Mouse (Mus musculus) fibroblast of lung, adult 2 months (primary cell): ENCODE measurements around the gene Slbp.

Experiments
- DNase-seq: peaks from one replicate; pipeline ENCODE4 v3.0.0-alpha.2; 2011; ENCODE audit warnings: low read depth

Slbp gene

GRCm38 (mm10) chr5:33651921-33652782 lies at the start of gene Slbp:
Slbp (minus strand) TSS chr5:33652574.
- peak; percentile 91 for DNase-seq

DNA sequence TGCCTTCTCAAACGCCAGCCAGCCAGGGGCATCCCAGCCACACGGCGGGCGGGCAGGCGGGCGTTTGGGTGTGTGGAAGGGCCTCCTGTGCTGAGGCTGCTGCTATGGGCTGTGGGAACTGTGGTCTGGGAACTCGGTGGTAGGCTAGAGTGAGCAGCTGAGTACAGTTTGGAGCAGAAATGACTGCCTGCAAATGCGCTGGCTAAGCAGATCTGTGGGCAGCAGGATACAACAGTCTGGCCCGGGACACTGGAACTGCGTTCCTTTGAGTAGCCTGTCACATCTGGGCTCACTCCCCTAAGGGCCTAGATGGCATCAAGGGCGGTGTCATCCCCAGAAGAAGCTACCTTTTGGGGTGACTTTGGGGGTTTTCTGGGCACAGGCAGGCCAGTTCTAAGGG lies 49.5 kb upstream of the Slbp start:
- no peak for DNase-seq

GRCm38 (mm10) chr5:33700010-33700409 lies 47.6 kb upstream of the Slbp start:
- DNase-seq, result no peak

DNA sequence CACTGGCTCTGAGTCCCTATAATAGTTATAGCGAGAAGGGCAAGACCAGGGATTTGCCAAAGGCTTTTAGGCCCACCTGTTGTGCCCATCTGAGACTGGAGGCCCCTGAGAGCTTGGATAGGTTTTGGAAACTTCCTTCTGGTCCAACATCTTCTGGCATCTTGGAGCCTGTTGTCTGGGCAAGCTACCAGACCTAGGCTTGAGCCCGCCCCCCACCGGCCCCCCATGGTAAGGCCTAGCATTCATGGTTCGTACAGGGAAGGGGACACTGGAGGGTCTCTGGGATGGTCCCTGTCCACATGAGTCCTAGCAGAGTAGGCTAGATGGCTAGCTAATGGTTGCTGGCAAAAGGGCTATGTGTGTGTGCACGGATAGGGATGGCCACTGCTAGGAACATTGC lies 46.3 kb upstream of the Slbp start:
- no peak for DNase-seq

DNA sequence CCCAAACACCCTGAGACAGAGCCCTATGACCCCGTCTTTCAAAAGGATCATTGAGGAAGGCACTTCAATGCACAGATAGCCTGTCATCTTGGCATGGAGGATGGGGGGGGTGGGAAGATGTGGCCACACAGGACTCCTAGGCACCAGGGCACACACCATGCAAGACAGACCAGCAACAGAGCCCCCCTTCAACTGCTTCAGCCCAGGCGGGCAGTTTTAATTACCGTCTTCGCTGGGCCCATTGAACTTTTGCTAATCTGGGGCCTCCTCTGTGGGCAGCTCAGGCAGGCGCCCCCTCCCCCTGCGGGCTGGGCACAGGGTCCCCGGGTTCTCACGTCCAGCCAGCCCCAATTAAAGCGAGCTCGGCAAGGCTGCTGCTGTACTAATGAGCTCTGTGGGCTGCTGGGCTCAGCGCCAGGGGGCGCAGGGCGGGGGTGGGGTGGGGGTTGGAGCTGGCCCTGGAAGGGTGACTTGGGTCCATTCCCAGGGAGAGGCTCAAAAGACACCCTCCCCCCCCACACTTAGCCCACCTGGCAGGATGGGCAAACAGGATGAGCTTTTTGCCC lies 45.7 kb upstream of the Slbp start:
- no peak for DNase-seq

DNA sequence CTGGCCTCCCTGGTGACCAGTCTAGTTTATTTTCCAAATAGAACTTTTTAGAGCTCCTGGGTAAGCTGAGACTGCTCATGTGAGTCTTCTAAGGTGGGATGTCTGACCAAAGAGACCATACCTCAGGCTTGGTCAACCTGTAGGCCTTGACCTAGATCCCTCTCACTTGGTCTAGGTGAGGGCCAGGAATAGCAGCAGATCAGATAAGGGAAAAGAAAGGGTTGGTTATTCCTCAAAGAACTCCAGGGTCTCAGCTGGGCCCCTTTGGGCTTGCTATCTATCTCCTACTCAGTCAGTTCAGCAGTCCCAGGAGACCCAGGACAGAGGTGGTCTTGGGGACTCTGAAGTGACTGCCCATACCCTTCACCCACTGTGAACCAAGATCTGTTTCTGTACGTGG lies 45.2 kb upstream of the Slbp start:
- no peak for DNase-seq

DNA sequence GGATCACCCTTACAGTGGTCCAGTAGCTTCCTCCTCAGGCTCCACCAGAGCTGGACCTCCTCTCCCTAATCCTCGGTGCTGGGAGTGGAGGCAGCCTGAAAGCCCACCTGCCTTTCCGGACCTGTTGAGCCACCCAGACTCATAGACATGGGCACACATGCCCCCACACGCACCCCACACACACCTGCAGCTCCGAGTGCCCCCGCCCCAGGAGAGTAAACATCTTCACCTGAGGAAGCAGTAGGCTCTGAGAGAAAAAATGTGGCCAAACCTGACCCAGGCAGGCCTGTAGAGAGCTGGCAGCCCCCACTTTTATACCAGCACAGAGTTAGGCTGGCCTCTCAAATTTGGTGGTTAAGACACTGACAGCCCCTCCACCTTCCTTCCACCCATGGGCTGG lies 44.1 kb upstream of the Slbp start:
- DNase-seq, result no peak

DNA sequence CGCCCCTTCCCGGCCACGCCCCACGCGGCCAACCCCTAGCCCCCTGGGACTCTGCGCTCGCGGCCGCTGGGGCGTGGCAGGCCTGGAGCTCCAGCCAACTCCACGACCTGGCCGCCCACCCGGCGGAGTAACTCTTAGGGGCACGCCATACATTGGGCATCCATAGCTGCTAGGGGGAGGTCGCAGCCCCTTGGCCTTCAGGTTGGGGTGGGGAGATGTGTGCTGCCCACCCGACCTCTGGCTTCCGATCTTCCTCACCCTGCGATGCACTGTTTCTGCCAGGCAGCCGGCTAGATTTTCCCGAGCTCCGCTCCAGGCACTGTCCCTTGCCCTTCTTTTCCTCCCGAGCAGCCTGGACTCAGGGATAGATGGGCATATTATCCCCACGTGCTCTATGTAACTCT lies 43.3 kb upstream of the Slbp start:
- no peak for DNase-seq

DNA sequence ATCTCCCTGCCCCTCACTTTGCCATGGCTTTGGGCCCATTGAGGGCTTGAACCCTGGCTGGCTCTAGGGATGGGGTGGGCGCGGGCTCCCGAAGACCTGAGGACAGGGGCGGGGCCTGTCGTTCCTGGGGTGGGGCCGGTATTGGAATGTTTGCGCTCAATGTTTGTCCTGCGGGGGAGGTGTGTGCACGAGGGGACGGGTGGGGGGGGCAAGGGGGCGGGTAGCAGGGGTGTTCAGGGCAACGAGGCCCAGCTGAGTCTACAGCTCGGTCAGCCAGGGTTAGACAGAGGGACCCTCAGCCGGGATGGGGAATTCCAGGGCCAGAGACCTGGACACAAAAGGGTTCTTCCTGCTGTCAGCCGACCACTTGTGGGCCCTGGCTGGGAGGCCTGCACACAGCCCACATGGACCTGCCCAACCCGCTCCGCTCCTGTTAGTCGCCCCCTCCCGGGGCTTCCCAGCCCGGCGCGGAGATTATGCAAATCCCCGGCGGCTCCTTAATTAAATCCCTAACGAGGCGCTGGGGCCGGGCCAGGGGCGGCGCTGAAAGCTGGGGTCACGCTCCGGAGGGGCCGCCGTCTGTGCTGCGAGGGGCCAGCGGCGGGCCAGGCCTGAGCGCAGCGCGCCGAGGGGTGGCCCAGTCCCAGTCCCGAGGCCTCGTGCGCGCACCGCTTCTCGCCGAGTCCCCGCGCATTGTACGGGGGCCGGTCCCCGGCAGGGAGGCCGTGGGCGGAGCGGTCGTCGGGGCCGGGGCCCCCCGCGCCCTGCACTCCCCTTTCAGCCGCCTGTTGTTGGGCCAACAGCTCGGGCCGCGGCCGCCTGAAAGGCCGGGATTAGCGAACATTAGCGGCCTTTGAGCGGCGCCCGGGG lies 42.7 kb upstream of the Slbp start:
- DNase-seq, result no peak

GRCm38 (mm10) chr5:33694461-33694847 lies 42.1 kb upstream of the Slbp start:
- DNase-seq, result no peak

DNA sequence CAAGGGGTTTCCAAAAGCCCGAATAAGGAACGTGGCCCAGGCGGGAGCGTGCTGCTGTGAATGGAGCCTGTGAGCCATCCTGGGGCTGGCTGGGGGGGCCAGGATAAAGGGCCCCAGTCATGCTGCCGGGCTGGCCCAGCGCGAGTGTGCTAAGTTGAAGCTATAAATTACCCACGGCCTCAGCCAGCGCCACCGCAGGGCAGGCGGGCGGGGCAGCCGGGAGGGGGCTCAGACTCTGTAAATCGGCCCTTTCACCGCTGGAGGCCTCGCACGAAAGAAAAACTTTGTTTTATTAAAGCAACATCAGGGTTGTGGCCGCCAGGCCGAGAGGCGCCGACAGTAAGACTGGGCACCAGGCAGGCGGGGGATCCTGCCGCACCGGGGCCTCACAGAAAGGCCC lies 40.0 kb upstream of the Slbp start:
- DNase-seq, result peak; percentile 66

DNA sequence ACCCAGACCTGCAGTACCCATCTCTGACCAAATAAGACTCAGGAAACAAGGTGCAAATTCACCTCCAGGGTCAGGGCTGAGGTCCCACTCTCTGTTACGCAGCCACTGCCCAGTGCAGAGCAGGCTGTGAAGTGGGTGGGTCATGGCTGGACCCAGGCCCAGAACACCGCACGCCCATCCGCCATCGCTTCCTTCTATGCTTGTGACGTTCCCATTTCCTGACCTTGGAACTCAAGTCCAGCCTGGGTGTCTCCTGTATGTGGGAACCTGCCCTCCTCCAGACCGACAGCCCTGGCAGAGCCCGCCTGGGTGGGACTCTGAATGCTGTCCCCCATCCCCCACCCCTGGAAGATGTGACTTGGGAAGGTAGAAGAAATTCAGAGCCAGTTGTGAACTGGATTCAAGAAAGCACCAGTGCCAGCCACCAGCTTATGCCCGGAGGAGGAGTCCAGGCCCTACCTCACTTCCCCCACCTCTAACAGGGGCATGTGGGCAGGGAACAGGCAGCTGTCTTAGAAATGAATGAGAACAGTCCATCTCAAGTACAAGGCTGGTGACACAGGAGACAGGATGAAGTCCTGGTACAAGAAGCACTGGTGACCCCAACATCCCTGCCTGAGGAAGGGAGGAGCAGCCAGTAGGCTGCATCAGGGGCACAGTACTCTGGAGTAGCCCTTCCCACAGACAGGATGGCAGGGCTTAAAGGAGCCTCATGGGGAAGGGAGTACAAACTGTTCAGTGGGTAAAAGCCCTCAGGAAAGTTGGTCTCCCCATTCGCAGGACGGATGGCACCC lies 37.7 kb upstream of the Slbp start:
- no peak for DNase-seq

GRCm38 (mm10) chr5:33689221-33689844 lies 37.0 kb upstream of the Slbp start:
- no peak for DNase-seq

- no peak for DNase-seq
Measured at GRCm38 (mm10) chr5:33688278-33689220, 36.2 kb upstream of the Slbp start.

DNA sequence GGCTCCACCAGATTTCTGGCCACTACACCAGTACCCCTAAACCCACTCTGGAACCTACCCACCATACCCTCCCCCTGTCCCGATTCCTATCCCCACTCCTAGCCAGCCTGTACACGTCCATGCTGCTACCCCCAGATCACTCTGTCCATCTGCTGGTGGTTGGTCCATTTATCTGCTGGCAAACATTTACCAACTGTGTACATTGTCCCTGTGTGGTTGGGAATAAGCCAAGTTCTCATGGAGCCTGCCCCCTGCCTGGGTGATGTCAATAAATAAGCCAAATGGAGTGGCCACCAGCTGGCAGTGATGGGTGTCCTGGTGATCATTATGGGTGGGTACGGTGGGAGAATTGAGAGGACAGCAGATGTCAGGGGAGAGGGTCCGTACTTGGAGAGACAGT lies 34.8 kb upstream of the Slbp start:
- no peak for DNase-seq

- DNase-seq, result no peak
Measured at GRCm38 (mm10) chr5:33684932-33685331, 32.6 kb upstream of the Slbp start.

DNA sequence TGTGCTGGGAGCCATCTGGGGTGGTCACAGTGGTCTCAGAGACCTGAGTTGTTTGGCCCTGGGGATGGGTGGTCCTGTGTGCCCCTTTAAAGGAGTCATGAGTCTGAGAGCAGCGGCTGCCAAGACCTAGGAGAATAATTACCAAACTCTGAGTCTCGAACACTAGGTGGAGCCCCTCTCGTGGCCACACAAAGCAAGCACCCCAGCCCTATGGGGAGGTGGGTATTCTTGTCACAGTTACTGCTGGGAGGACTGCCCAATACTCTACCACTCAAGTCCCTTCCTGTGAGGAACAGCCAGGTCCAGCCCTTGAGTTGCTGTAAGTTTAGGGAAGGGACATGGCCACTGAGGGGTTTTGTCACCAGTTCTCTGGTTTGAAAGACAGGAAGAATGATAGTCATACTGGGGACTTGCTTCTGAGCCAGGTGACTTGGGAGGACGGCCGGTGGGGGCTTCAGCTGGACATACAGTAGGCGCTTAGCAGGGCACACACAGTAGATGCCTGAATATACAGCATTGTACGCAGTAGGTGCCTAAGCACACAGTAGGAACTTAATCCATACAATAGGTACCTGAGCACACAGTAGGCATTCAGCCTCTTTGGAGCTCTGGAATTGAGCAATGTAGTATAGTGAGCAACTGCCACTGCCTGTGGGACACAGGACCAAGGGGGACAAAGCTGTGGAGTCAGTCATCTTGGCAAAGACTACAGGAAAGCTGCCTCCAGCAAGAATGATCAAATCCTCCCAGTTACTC lies 31.7 kb upstream of the Slbp start:
- no peak for DNase-seq

GRCm38 (mm10) chr5:33682963-33683362 lies 30.6 kb upstream of the Slbp start:
- DNase-seq, result no peak

DNA sequence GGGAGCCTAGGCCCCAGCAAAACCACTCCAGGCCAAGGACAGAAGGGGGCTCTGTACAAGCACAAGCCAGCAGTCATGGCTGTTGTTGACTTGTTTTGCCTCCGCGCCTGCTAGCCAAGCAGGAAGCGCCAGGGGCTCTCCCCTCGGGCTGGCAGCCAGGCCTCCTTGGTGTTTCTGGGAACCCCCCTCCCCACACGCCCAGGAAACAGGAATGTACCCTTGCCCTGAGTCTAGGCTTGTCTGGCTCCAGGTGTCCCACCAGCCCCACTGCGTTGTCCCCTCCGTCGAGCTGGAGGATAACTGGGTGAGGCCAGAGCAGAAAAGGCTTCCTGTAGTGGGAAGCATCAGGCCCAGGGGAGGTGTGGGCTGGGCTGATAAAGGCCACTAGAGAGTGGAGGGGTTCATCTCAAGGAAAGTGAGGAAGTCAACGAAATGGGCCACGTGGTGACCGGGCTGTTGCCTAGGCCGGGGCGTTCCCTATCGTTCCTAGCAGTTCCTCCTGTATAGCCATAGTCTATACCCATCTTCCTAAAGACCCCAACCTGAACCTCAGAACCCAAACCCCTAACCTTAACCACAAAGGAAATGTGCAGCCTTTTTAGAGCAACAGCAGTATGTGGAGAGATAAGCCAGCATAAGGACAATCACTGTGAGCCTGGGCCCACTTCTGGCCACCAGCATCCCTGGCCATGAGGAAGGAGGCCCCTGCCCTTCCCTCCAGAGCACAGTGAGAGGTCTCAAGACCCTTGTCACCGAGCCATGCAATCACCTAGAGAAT lies 29.4 kb upstream of the Slbp start:
- no peak for DNase-seq
